Mouse (Mus musculus): ENCODE measurements around the gene Cdk18.

Gene Cdk18

GRCm38 (mm10) chr1:132149410-132149809 is 9.9 kb upstream of the Cdk18 start:
- DNase-seq = no peak

GRCm38 (mm10) chr1:132145973-132146685 is 6.6 kb upstream of the Cdk18 start:
- no peak for DNase-seq

- DNase-seq = no peak
Measured at GRCm38 (mm10) chr1:132144837-132145236, 5.4 kb upstream of the Cdk18 start.

- no peak for DNase-seq
Measured at GRCm38 (mm10) chr1:132144223-132144622, 4.7 kb upstream of the Cdk18 start.

GRCm38 (mm10) chr1:132143730-132144129 is 4.2 kb upstream of the Cdk18 start:
- DNase-seq = no peak

GRCm38 (mm10) chr1:132143079-132143478 is 3.6 kb upstream of the Cdk18 start:
- no peak for DNase-seq

GRCm38 (mm10) chr1:132141753-132142152 is 2.3 kb upstream of the Cdk18 start:
- no peak for DNase-seq

GRCm38 (mm10) chr1:132141166-132141565 is 1.7 kb upstream of the Cdk18 start:
- DNase-seq = no peak

- no peak for DNase-seq
Measured at GRCm38 (mm10) chr1:132140574-132140973, 1.1 kb upstream of the Cdk18 start.

- DNase-seq = no peak
Measured at GRCm38 (mm10) chr1:132140171-132140570, 687 bp upstream of the Cdk18 start.

- no peak for DNase-seq
Measured at GRCm38 (mm10) chr1:132138576-132139415, 688 bp downstream of the Cdk18 start.

GRCm38 (mm10) chr1:132137935-132138575 is 1.4 kb downstream of the Cdk18 start:
- DNase-seq = no peak

GRCm38 (mm10) chr1:132136847-132137246 is 2.6 kb downstream of the Cdk18 start:
- no peak for DNase-seq

- no peak for DNase-seq
Measured at GRCm38 (mm10) chr1:132135631-132136030, 3.9 kb downstream of the Cdk18 start.

- DNase-seq = no peak
Measured at GRCm38 (mm10) chr1:132128311-132128710, 11.2 kb downstream of the Cdk18 start.

GRCm38 (mm10) chr1:132125803-132126405 is 13.6 kb downstream of the Cdk18 start:
- DNase-seq = peak; percentile 43

GRCm38 (mm10) chr1:132125249-132125648 is 14.2 kb downstream of the Cdk18 start:
- no peak for DNase-seq

- no peak for DNase-seq
Measured at GRCm38 (mm10) chr1:132123420-132124014, 16.0 kb downstream of the Cdk18 start.

- DNase-seq = no peak
Measured at GRCm38 (mm10) chr1:132121895-132122294, 17.6 kb downstream of the Cdk18 start.

- peak; percentile 72 for DNase-seq
Measured at GRCm38 (mm10) chr1:132121236-132121635, 18.2 kb downstream of the Cdk18 start.

- peak; percentile 74 for DNase-seq
Measured at GRCm38 (mm10) chr1:132116606-132117005, 22.9 kb downstream of the Cdk18 start.

- DNase-seq = no peak
Measured at GRCm38 (mm10) chr1:132113098-132113497, 26.4 kb downstream of the Cdk18 start.

GRCm38 (mm10) chr1:132112426-132112825 is 27.1 kb downstream of the Cdk18 start:
- DNase-seq = no peak

All from cerebellum, adult 11-12 months (tissue).